Mouse (Mus musculus) lung, postnatal 4 days (tissue): ENCODE results near the gene Ccm2.

Source experiments
- DNase-seq, 2 experiments: peaks; one replicate each; pipeline ENCODE4 v3.0.0; 2021

Ccm2 gene

GRCm38 (mm10) chr11:6530746-6531145 lies 15.9 kb upstream of the Ccm2 start:
- DNase-seq, result no peak

GRCm38 (mm10) chr11:6544683-6545082 lies 2.0 kb upstream of the Ccm2 start:
- no peak for DNase-seq

- DNase-seq, result no peak
Measured at GRCm38 (mm10) chr11:6545186-6545856, 1.4 kb upstream of the Ccm2 start.

- DNase-seq, result no peak
Measured at GRCm38 (mm10) chr11:6545857-6546192, 862 bp upstream of the Ccm2 start.

GRCm38 (mm10) chr11:6547037-6547680 lies 472 bp downstream of the Ccm2 start:
- DNase-seq, result peak; percentile 86 to 92

- DNase-seq, result no peak
Measured at GRCm38 (mm10) chr11:6547696-6548325, 1.1 kb downstream of the Ccm2 start.

- no peak for DNase-seq
Measured at GRCm38 (mm10) chr11:6549770-6550169, 3.1 kb downstream of the Ccm2 start.

- no peak for DNase-seq
Measured at GRCm38 (mm10) chr11:6550201-6550600, 3.5 kb downstream of the Ccm2 start.

- DNase-seq, result no peak
Measured at GRCm38 (mm10) chr11:6558234-6558633, 11.5 kb downstream of the Ccm2 start.

GRCm38 (mm10) chr11:6559996-6560395 lies 13.3 kb downstream of the Ccm2 start:
- no peak for DNase-seq

- peak; percentile 36 to 42 for DNase-seq
Measured at GRCm38 (mm10) chr11:6560655-6561360, 14.1 kb downstream of the Ccm2 start.

GRCm38 (mm10) chr11:6561474-6561873 lies 14.8 kb downstream of the Ccm2 start:
- no peak for DNase-seq

GRCm38 (mm10) chr11:6562359-6562758 lies 15.7 kb downstream of the Ccm2 start:
- peak in 1 of 2 experiments; percentile 35 for DNase-seq

GRCm38 (mm10) chr11:6563201-6563600 lies 16.5 kb downstream of the Ccm2 start:
- no peak for DNase-seq

- DNase-seq, result no peak
Measured at GRCm38 (mm10) chr11:6566496-6566895, 19.8 kb downstream of the Ccm2 start.

GRCm38 (mm10) chr11:6567951-6568350 lies 21.3 kb downstream of the Ccm2 start:
- DNase-seq, result no peak

GRCm38 (mm10) chr11:6568584-6569409 lies 22.1 kb downstream of the Ccm2 start:
- peak in 1 of 2 experiments; percentile 19 for DNase-seq

GRCm38 (mm10) chr11:6569410-6569777 lies 22.7 kb downstream of the Ccm2 start:
- no peak for DNase-seq

GRCm38 (mm10) chr11:6576151-6576550 lies 29.5 kb downstream of the Ccm2 start:
- DNase-seq, result no peak

- no peak for DNase-seq
Measured at GRCm38 (mm10) chr11:6579361-6579760, 32.7 kb downstream of the Ccm2 start.

GRCm38 (mm10) chr11:6580065-6580750 lies 33.5 kb downstream of the Ccm2 start:
- DNase-seq, result no peak

- no peak for DNase-seq
Measured at GRCm38 (mm10) chr11:6581560-6581959, 34.9 kb downstream of the Ccm2 start.
